Mouse (Mus musculus) heart, embryonic 11.5 days (tissue): ENCODE data around the gene Zfp949. TPM values are rescaled to one million over a fixed set of nuclear protein-coding genes. Genes with fewer than 3 reads are reported as not detected.

Experiments used
- polyA plus RNA-seq: library from polyadenylated mRNA; unstranded; fragments of >200 nt; fragmentation: Nextera tagmentation; extraction: Ambion mirVana; gene quantifications from 2 replicates; pipeline ENCODE4 v1.2.1, GENCODE M21; 2014

Gene Zfp949
- polyA plus RNA-seq, 1 experiment from 2014 or later = 5.9 TPM

Other genes starting within 250 kb of the Zfp949 start
- gene Nt5e, start 220.8 kb upstream of the Zfp949 start, polyA plus RNA-seq = 2.8 and 3.0 TPM in 2 replicates
- 28.3 and 28.9 TPM in 2 replicates for gene Snx14, start 109.1 kb upstream of the Zfp949 start, polyA plus RNA-seq
- 0.55 and 1.0 TPM in 2 replicates for gene Gm20537, start 91.4 kb upstream of the Zfp949 start, polyA plus RNA-seq
- 65.3 and 70.1 TPM in 2 replicates for gene Syncrip, start 65.4 kb upstream of the Zfp949 start, polyA plus RNA-seq
- gene Trim43a, start 32.9 kb downstream of the Zfp949 start, polyA plus RNA-seq = 0.26 TPM in 1 of 2 replicates, not detected in the other
- gene Mthfsl, start 172.3 kb downstream of the Zfp949 start, polyA plus RNA-seq = 21.0 and 22.9 TPM in 2 replicates
- gene Bcl2a1d, start 183.9 kb downstream of the Zfp949 start, polyA plus RNA-seq = not detected in 2 replicates